Mouse (Mus musculus): Measurements from ENCODE around the gene LTO1.

GRCm38 (mm10) chr7:144942071-144942743, 27.3 kb downstream of the LTO1 start:
- no peak for TF ChIP-seq CTCF (IDR thresholded peaks at IDR 0.05; ENCODE audit: control insufficient read depth, insufficient read depth, insufficient read length)
- peak; percentile 74 for TF ChIP-seq MAX (IDR thresholded peaks at IDR 0.05)
